Comparison of ENCODE assay signal across 9 mouse cellular contexts in the genomic region with DNA sequence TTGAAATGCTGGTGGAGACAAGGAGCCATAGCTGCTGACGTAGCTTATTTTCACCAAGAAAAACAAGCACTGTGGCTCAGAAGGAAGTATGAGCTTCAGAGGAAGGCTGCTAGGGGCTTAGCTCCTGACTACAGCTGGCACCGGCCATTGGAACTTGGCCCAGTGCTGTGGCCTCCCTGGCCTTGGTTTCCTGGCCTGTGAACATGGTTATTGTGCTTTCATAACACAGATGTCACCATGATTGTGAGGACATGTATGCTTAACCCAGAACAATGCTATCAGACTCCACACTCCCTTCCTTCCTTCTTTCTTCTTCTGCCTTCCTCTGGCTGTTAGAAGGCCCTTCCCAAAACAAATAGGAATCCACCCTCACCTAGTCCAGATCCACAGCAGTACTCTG.
A peak's percentile ranks its signal among the peaks of the same experiment; 100 is the strongest.
DNase-seq lines count a peak whose midpoint lies in the region; ATAC-seq lines count a peak whose summit lies in the region.
"Had no signal": no experiment of that assay in that cellular context is flagged by ENCODE, and none has a peak within 500 bp of the region (broad histone marks: within the 10 kb centered on the region; RNA-seq: fewer than 3 reads in every experiment).

No protein-coding gene starts in this region.

- ATAC-seq in embryonic facial prominence, embryonic 14.5 days (ENCODE audit: low read depth): no peak
- ATAC-seq in hematopoietic stem cell, adult 5-6 weeks (replicated peaks in 1 of 2; ENCODE audit: insufficient read depth in 1 of 2, low FRiP score in 2 of 2, low TSS enrichment in 1 of 2, low read depth in 1 of 2, poor library complexity in 2 of 2, severe bottlenecking in 2 of 2): peak; percentile 87 to 92
- no peak for ATAC-seq in CD4-positive, CD25-positive, alpha-beta regulatory T cell, adult 4 months
- ATAC-seq in granulocyte monocyte progenitor cell, adult 5-6 weeks (replicated peaks; ENCODE audit: poor library complexity, severe bottlenecking): no peak

- no peaks in the 10 kb centered on the region for H3K27me3 ChIP-seq in embryonic facial prominence, embryonic 14.5 days (replicated peaks; ENCODE audit: control insufficient read depth, insufficient read depth, low read length)

- H3K4me3 ChIP-seq in embryonic facial prominence, embryonic 14.5 days (ENCODE audit: low read depth, low read length): no peak overlapping the region
- H3K4me3 ChIP-seq: forebrain, embryonic 10.5 days had no signal

- no peaks in the 10 kb centered on the region for H3K4me1 ChIP-seq in embryonic facial prominence, embryonic 14.5 days (ENCODE audit: control insufficient read depth, insufficient read depth, low read length)
- H3K4me1 ChIP-seq: forebrain, embryonic 10.5 days had no signal

- H3K27ac ChIP-seq in embryonic facial prominence, embryonic 14.5 days (replicated peaks; ENCODE audit: low read depth, low read length): 0 out of 2 replicates have a peak overlapping the region, but pooled peaks have one; percentile 10
- H3K27ac ChIP-seq: forebrain, embryonic 10.5 days had no signal

- H3K9me3 ChIP-seq in embryonic facial prominence, embryonic 14.5 days (ENCODE audit: control insufficient read depth, low read length): no peaks in the 10 kb centered on the region
- H3K9me3 ChIP-seq: forebrain, embryonic 10.5 days had no signal

- no peak overlapping the region for H3K4me2 ChIP-seq in embryonic facial prominence, embryonic 14.5 days (ENCODE audit: low read depth, low read length)

- WGBS in embryonic facial prominence, embryonic 14.5 days: 66% methylated on average over 2 of the region's 2 CpGs

- DNase-seq in adrenal gland, adult 2 months: peak; percentile 80
- DNase-seq in embryonic facial prominence, embryonic 14.5 days (ENCODE audit: low spot score): peak; percentile 50
- DNase-seq in lung, adult 18-20 months: peak; percentile 35 to 39
- no peak for DNase-seq in frontal cortex, adult 2 months (ENCODE audit: extremely low spot score in 1 of 2, low spot score in 1 of 2)
- no peak for DNase-seq in urinary bladder, adult 18-20 months (ENCODE audit: low spot score in 2 of 2)

- H3K36me3 ChIP-seq in embryonic facial prominence, embryonic 14.5 days (ENCODE audit: control insufficient read depth, insufficient read depth, low read length): no peaks in the 10 kb centered on the region
- H3K36me3 ChIP-seq: forebrain, embryonic 10.5 days had no signal

- no peak overlapping the region for H3K9ac ChIP-seq in embryonic facial prominence, embryonic 14.5 days (ENCODE audit: low read depth, low read length)

Comparison
In these comparisons a context has a peak if more than half of its experiments do, and no peak if none do; other contexts are left out.
1. DNase-seq: peak in adrenal gland, adult 2 months (single experiment), embryonic facial prominence, embryonic 14.5 days (single experiment) and lung, adult 18-20 months (2 of 2); none in frontal cortex, adult 2 months (0 of 2) and urinary bladder, adult 18-20 months (0 of 2).
2. ATAC-seq: peak in hematopoietic stem cell, adult 5-6 weeks (2 of 2); none in embryonic facial prominence, embryonic 14.5 days (single experiment), CD4-positive, CD25-positive, alpha-beta regulatory T cell, adult 4 months (single experiment) and granulocyte monocyte progenitor cell, adult 5-6 weeks (single experiment).